Mouse (Mus musculus): Measurements from ENCODE around the gene Mycl.
"Not testable (repeated sequence)": the region's sequence is repeated elsewhere in the genome, so short reads cannot be mapped to it uniquely, and the experiment has no call there.

Mycl gene

DNA sequence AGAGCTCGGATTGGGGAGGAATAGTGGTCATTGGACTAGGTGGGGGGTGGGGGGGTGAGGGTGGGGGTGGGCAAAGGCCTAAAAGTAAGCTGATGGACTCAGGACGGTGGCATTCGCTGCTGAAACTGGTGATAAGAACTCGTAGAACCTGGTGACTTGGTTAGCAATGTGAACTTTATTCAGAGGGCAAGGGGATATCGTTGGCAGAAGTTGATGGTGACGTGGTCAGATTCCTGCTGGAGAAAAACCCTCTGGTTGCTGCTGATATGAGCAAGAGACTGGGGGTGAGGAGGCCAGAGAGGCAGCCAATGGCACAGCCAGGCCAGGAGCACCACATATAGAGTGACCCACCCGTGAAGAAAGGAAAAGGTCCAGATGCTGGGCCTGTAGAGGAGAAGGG lies 14.2 kb upstream of the Mycl start:
- DNase-seq (ENCODE audit: low read depth, low spot score), result no peak

DNA sequence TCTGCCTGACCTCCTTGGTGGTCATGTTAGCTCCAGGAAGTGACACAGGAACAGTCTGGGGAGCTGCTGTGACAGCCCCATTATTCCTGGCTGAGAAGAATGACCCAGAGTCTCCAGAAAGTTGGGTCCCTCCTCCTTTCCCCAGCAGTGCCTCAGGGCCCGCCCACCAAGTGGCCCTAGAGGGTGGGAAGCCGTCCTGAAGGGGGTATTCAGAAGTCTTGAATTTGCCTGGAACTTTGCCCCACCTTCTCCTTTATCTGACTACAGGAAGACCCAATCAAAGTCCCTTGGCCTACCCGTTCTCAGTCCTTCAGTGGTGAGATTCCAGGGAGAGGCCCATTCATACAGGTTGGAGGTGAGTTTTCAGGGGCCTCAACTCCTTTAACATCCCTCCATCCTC lies 13.5 kb upstream of the Mycl start:
- no peak for DNase-seq (ENCODE audit: low read depth, low spot score)

DNA sequence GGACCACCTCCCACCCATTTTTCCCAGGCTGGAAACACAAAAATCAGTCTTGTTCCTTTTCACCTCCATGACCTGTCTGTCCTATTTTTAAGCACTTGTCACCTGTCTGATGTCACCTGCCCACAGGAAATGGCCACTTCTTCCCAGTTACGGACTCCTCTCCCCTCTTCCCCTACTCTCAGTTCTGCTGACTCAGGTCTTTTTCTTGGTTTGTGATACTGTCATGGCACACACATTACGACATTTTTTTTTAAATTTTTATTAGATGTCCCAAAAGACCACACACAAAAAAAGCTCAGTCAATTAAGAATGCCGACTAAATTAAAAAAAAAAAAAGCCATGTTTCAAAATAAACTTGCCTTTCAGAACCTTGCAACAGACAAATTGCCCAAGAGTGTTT lies 12.9 kb upstream of the Mycl start:
- no peak for DNase-seq (ENCODE audit: low read depth, low spot score)

- no peak for DNase-seq (ENCODE audit: low read depth, low spot score)
Measured at GRCm38 (mm10) chr4:122983486-122984261, 11.8 kb upstream of the Mycl start.

- DNase-seq (ENCODE audit: low read depth, low spot score), result peak; percentile 61
Measured at GRCm38 (mm10) chr4:122985110-122985509, 10.3 kb upstream of the Mycl start.

DNA sequence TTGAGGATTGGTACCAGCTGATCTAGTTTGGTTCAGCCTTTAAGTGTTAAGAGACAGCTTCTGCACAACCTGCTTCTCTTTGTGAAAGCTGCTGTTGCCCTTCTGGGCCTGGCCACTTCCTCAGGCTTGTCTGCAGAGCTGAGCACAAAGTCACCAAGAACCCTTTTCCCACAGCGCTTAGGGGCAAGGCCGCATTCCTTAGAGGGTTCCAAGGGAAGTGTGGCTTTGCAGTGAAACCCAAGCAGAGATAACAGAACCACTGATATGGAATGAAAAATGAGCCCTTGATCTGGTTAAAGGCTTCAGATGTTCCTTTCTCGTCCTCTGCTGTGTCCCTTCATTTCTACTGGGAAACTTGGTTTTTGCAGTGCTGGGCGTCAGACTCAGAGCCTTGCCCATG lies 8.0 kb upstream of the Mycl start:
- DNase-seq (ENCODE audit: low read depth, low spot score), result no peak

- not testable (repeated sequence) for DNase-seq (ENCODE audit: low read depth, low spot score)
Measured at GRCm38 (mm10) chr4:122988004-122988403, 7.4 kb upstream of the Mycl start.

DNA sequence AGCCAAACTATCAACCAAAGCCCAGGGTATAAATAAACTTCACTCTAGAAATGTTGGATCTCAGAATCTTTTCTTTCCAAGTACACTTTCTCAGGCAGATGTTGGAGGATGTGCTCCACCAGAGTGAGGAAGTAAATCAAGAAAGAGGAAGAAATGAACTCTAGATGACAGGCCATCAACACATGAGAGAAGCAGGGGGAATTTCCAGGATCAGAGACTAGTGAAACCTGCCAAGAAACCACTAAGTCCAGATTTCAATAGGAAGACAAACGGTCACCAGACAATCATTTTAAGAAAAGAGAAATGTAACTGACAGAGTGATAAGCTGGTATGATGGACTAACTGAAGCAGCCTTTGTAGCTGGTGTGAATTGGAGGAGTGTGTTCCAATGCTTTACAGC lies 4.3 kb upstream of the Mycl start:
- DNase-seq (ENCODE audit: low read depth, low spot score), result no peak

DNA sequence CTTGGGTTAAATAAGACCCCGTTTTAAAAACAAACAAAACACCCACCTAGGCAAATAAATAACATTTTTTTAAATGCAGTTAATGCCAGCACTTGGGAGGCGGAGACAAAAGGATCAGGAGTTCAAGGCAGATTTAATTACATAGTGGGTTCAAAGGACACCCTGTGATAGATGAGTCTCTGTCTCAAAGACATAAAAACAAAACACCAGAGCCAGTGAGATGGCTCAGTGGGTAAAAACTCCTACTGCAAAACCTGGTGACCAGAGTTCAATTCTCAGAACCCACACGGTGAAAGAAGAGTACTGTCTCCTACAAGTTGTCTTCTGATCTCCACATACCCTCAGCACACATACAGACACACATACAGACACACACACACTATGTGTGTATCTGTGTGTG lies 3.2 kb upstream of the Mycl start:
- DNase-seq (ENCODE audit: low read depth, low spot score), result no peak

- DNase-seq (ENCODE audit: low read depth, low spot score), result no peak
Measured at GRCm38 (mm10) chr4:122996221-122996617, 767 bp downstream of the Mycl start.

GRCm38 (mm10) chr4:122996618-122997381 lies 1.3 kb downstream of the Mycl start:
- peak; percentile 83 for DNase-seq (ENCODE audit: low read depth, low spot score)

GRCm38 (mm10) chr4:122998537-122999262 lies 3.2 kb downstream of the Mycl start:
- peak; percentile 92 for DNase-seq (ENCODE audit: low read depth, low spot score)

DNA sequence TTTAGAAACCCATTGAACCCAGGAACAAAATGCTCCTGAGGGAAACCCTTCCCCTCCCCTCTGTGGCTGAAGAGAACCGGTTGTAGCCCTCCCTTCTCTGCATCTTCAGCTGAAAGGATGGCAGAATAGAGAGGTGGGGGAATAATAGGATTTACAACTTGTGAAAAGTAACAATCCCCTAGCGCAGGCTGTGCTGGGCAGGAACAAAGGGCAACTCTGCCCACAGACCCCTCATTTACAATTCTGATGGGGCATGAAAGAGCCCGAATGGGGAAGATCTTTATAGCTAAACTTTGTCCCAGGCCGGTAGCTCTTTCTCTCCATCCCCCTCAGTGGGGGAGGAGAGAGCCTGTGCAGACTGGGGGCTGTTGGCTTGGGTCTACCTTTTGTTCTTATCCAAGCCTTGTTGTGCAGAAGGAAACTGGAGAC lies 3.8 kb downstream of the Mycl start:
- peak; percentile 80 for DNase-seq (ENCODE audit: low read depth, low spot score)

GRCm38 (mm10) chr4:123000130-123000529 lies 4.7 kb downstream of the Mycl start:
- DNase-seq (ENCODE audit: low read depth, low spot score), result no peak

GRCm38 (mm10) chr4:123000617-123001342 lies 5.3 kb downstream of the Mycl start:
- peak; percentile 66 for DNase-seq (ENCODE audit: low read depth, low spot score)

DNA sequence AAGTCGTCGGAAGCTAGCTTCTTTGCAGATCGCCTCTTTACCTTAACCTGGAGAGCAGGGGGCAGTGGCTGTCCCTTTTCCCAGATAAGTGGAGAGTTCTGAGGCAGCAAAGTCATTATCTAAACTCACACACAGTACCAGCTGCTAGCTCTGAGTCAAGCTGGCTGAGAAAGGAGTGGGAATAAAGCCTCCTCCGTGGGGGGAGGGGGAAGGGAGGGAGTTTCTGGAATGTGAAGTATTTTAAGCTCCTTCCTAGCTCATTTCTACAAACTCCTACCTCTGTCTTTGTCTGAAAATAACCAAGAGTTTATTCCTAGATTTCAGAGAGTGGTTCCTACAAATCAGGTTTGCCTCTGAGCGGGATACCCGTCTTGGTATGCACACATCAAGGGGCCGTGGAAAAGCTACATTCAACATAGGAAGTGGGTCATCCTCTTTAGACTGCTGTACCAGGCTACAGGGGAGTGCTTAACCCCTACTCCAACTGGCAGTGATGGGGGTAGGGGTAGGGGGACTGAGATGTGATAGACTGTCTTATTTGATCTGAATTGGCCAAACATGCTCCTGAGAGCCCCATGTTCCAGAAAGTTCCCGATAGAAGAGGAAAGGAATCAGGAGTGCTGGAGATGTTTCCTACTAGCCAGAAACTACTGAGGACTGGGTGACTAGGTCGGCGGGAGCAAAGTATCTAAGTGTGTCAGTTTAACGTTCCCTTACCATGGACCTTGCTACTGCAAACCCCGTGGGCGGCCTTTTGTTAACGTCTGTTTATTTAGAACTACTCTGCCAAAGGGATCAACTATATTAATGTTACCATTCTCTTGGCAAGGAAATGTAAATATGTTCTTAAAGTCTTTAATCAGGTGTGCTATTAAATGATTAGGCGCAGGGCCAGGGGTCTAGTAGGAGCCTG lies 9.9 kb downstream of the Mycl start:
- peak; percentile 61 for DNase-seq (ENCODE audit: low read depth, low spot score)

- not testable (repeated sequence) for DNase-seq (ENCODE audit: low read depth, low spot score)
Measured at GRCm38 (mm10) chr4:123012501-123012900, 17.0 kb downstream of the Mycl start.

DNA sequence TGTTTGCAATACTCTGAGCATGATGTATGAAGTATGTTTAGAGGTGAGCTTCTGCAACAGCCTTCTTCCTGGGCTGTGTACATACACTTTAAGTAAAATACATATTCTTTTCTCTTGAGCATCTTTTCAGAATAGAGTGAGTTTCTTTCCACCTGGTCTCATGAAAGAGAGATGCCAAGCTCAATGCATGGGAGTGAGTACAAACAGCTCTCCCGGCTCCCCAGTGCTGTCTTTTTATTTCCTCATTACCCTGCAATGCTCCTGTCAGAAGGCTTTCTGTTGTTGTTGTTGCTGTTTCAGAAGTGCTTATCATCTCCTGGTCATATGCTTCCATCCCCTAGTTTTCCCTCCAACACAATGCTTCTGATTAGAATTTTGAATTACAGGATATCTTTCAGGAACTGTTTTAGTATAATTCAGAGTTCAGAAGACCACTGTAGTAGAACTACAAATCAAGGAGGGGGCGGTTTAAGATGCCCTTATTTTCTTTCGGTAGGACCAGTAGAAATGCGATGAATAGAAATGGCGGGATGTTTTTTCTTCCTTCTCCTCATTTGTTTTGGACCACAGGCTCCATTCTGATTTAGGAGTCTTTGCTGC lies 18.0 kb downstream of the Mycl start:
- DNase-seq (ENCODE audit: low read depth, low spot score), result no peak

DNA sequence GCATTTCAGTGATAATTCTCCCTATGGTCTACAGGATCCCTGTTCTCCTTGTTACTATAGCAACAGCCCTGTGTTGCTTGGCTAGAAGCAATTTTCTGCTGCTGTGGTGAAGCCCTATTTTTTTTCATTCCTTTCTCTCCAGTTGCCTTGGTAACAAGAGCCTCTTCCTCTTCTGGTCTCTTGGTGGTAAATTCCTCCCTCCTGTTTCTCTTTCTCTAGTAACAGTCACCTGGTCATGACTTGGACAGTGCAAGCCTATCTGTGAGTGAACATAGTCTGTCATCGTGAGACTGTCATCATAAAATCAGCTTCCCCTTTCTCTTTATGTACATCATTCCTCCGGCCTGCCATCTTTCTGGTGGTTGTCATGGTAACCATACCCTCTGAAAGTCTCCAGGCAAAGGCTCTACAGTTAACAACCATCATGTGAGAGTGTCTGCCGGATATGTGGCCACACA lies 18.5 kb downstream of the Mycl start:
- peak; percentile 84 for DNase-seq (ENCODE audit: low read depth, low spot score)

Measured in mesoderm, embryonic 11.5 days (tissue).